Mouse (Mus musculus) heart, embryonic 15.5 days (tissue): ENCODE data around the gene Ctnna3. TPM values are rescaled to one million over a fixed set of nuclear protein-coding genes. Genes with fewer than 3 reads are reported as not detected.

ENCODE experiments used
- ATAC-seq: fragments of 200-750 bp; cut with Nextera tagmentation; replicated peaks from 2 replicates; pipeline ENCODE4 v1.8.0; 2017; ENCODE audit warnings: low read depth, moderate TSS enrichment; ENCODE audit not compliant: insufficient number of reproducible peaks, insufficient read depth, low FRiP score
- H3K27ac ChIP-seq: fragments of 300-500 bp; sonication (generic); 2 replicates; pipeline ENCODE4 v1.5.1; 2015; ENCODE audit warnings: mild to moderate bottlenecking, inconsistent platforms
- H3K27me3 ChIP-seq: fragments of 300-500 bp; sonication (generic); 2 replicates; pipeline ENCODE4 v1.6.1; 2015; ENCODE audit warnings: inconsistent platforms
- H3K36me3 ChIP-seq: fragments of 300-500 bp; sonication (generic); 2 replicates; pipeline ENCODE4 v1.6.1; 2015; ENCODE audit warnings: mild to moderate bottlenecking, inconsistent platforms
- H3K4me1 ChIP-seq: fragments of 300-500 bp; sonication (generic); replicated peaks from 2 replicates; pipeline ENCODE4 v1.6.1; 2015; ENCODE audit warnings: inconsistent platforms
- H3K4me2 ChIP-seq: fragments of 300-500 bp; sonication (generic); 2 replicates; pipeline ENCODE4 v1.6.1; 2015; ENCODE audit warnings: inconsistent platforms, mild to moderate bottlenecking, moderate library complexity
- H3K4me3 ChIP-seq: fragments of 300-500 bp; sonication (generic); 2 replicates; pipeline ENCODE4 v1.5.1; 2015; ENCODE audit warnings: mild to moderate bottlenecking, inconsistent platforms
- H3K9ac ChIP-seq: fragments of 300-500 bp; sonication (generic); 2 replicates; pipeline ENCODE4 v1.6.1; 2015; ENCODE audit warnings: mild to moderate bottlenecking, inconsistent platforms
- H3K9me3 ChIP-seq: fragments of 300-500 bp; sonication (generic); replicated peaks from 2 replicates; pipeline ENCODE4 v1.6.1; 2016; ENCODE audit warnings: inconsistent platforms
- WGBS: fragments of 180-500 bp; shearing (Covaris S2); methylation state at CpG from one replicate; pipeline ENCODE4 v1.1.7; 2015; ENCODE audit warnings: mixed read lengths; 5-methylcytosine and 5-hydroxymethylcytosine counted together
- polyA plus RNA-seq: library from polyadenylated mRNA; unstranded; fragments of >200 nt; fragmentation: Nextera tagmentation; extraction: Ambion mirVana; gene quantifications from 2 replicates; pipeline ENCODE4 v1.2.1, GENCODE M21; 2015

The Ctnna3 gene
- polyA plus RNA-seq, 1 experiment from 2014 or later: 27.8 TPM

DNA sequence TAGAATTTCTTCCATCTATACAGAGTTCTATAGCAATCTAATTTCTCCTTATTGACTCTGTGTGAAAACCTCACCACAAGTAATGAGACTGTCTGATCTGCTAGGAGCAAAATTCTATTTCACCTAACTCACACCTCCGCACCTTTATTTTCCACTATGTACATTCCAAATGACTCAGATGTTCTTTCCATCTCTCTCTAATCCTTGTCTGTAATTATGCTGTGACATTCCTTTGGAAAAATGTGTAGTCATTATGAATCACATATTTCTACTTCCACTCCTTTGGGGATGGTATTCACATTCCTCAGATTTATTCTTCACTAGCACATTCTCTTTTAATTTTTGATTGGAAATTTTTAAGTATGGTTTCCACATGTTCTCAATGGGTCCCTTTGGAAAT is 1406.4 kb downstream of the Ctnna3 start:
- Histone ChIP-seq H3K27ac (no peak overlapping the region), H3K9me3 (no peaks in the 10 kb centered on the region; the same call in 1 of the 2 replicates), H3K36me3 (no peaks in the 10 kb centered on the region), H3K4me1 (no peaks in the 10 kb centered on the region), H3K9ac (no peak overlapping the region), H3K27me3 (no peaks in the 10 kb centered on the region), H3K4me3 (no peak overlapping the region), H3K4me2 (no peak overlapping the region)
- ATAC-seq: no peak
- WGBS: 93% methylated on average over 1 of the region's 1 CpGs

DNA sequence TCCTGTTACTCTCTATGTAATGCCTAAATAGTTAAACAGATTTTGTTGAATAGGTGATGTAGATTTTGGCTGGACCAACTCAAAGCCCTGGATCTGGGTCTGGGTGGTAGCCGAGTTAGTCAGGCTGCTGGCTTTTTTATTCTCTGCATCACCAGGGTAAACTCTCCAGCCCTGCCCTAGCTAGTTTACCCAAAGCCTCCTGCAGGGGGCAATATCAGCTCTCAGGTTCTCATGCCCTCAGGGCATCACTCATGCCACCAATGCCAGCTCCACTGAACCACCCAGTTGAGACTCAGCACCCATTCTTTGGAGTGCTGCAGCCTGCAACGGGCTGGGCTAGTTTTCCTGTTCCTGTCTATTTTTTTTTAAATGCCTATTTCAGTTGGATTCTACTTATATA is 1431.5 kb downstream of the Ctnna3 start:
- Histone ChIP-seq H3K4me1 (no peaks in the 10 kb centered on the region), H3K27ac (no peak overlapping the region), H3K4me3 (no peak overlapping the region), H3K4me2 (no peak overlapping the region), H3K36me3 (no peaks in the 10 kb centered on the region), H3K27me3 (no peaks in the 10 kb centered on the region), H3K9me3 (no peaks in the 10 kb centered on the region), H3K9ac (no peak overlapping the region)
- WGBS: 81% methylated on average over 2 of the region's 2 CpGs
- ATAC-seq: no peak

DNA sequence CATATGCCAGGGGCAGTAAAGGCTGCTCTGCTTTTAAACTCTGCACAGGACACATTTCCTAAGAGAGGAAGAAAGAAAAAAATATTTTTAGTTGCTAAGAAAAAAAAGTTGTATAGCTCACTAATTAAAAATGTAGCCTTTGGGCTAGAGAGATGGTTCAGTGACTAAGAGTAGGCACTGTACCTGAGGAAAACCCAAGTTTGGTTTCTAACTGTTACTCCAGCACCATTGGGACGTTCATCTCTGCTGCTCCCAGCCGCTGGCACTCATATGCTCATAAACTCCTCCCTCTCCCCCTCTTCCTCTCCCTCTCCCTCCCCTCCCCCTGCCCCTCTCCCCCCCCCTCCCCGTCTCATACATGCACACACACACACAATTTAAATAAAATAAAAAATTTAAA is 1441.0 kb downstream of the Ctnna3 start:
- Histone ChIP-seq H3K9me3 (no peaks in the 10 kb centered on the region), H3K27ac (no peak overlapping the region), H3K4me3 (no peak overlapping the region), H3K4me1 (no peaks in the 10 kb centered on the region), H3K4me2 (no peak overlapping the region), H3K9ac (no peak overlapping the region), H3K36me3 (no peaks in the 10 kb centered on the region), H3K27me3 (no peaks in the 10 kb centered on the region)
- ATAC-seq: no peak
- 58% methylated on average over 3 of the region's 3 CpGs for WGBS

DNA sequence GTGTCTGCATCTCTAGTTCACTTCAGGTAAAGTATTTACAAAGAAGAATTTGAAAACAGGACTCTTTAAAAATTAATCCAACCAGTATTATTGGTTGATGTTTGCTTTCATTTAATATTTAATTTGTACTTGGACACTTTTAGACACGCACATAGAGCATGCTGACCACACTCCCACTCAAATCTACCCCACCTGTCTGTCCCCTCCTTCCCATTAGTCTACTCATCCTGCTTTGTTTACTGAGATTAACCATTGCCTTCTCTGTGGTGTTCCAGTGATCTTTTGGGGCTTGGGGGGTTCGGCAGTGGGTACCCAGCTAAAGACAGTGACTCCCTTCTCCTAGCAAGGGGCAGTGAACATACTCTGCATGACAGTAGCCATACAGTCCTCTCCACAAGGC is 1446.6 kb downstream of the Ctnna3 start:
- H3K4me1 ChIP-seq: no peaks in the 10 kb centered on the region
- H3K9ac ChIP-seq: no peak overlapping the region
- no peaks in the 10 kb centered on the region for H3K9me3 ChIP-seq
- H3K27ac ChIP-seq: no peak overlapping the region
- H3K4me3 ChIP-seq: no peak overlapping the region
- no peak for ATAC-seq
- no peaks in the 10 kb centered on the region for H3K27me3 ChIP-seq
- WGBS: 76% methylated on average over 2 of the region's 2 CpGs
- no peak overlapping the region for H3K4me2 ChIP-seq
- H3K36me3 ChIP-seq: no peaks in the 10 kb centered on the region

DNA sequence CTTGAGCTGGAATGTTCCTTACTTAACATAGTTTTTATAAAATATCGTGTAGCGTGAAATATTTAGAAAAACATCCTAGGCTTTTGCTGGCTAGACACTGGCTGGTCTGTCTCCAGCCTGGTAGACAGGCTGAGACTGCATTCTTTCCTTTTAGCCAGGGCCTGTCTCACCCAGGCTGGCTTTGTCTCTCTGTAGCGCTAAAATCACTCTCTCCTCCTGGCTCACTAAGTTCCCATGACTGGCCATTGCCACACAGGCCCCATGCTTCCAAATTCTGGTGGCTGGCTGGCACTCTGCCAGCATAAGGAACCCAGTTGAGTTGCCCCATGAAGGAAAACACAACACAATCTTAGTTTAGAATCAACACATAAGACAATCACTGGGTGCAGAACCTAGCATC is 1450.0 kb downstream of the Ctnna3 start:
- H3K27ac ChIP-seq: no peak overlapping the region
- no peak overlapping the region for H3K9ac ChIP-seq
- no peaks in the 10 kb centered on the region for H3K9me3 ChIP-seq
- no peaks in the 10 kb centered on the region for H3K36me3 ChIP-seq
- no peak overlapping the region for H3K4me2 ChIP-seq
- no peak overlapping the region for H3K4me3 ChIP-seq
- ATAC-seq: no peak
- 63% methylated on average over 3 of the region's 3 CpGs for WGBS
- H3K27me3 ChIP-seq: no peaks in the 10 kb centered on the region
- no peaks in the 10 kb centered on the region for H3K4me1 ChIP-seq

DNA sequence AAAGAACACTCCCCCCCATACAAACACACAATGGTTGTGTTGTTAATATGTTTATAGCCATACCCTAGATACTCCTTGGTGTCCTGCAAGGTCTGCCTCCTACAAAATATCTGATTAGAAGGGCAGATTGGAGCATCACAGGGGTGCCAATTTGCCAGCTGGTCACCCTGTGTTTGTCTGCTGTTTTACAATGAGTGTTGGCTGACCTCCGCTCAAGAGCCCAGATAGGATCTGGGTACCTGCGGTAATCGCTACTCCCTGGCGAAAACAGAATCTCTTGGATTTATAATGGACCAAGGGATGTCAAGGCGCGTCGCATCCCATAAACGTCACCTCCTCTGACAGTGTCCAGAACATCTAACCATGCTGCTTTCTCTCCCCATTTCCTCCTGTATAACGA is 1457.0 kb downstream of the Ctnna3 start:
- H3K27me3 ChIP-seq: no peaks in the 10 kb centered on the region
- no peak overlapping the region for H3K27ac ChIP-seq
- no peaks in the 10 kb centered on the region for H3K9me3 ChIP-seq
- no peak overlapping the region for H3K4me3 ChIP-seq
- no peak overlapping the region for H3K4me2 ChIP-seq
- no peak for ATAC-seq
- no peaks in the 10 kb centered on the region for H3K36me3 ChIP-seq
- H3K4me1 ChIP-seq: no peaks in the 10 kb centered on the region
- no peak overlapping the region for H3K9ac ChIP-seq
- WGBS: 78% methylated on average over 9 of the region's 9 CpGs

DNA sequence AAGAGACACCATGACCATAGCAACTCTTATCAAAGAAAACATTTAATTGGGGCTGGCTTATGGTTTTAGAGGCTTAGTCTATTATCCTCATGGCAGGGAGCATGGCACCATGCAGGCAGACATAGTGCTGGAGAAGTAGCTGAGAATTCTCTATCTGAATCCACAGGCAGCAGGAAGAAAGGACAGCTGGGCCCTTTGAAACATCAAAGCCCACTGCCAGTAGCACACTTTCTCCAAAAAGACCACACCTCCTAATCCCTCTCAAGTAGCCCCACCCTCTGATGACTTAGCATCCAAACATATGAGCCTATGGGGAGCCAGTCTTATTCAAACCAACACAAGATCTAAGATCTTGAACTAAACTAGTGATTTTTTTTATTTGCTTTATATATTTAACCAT is 1462.6 kb downstream of the Ctnna3 start:
- Histone ChIP-seq H3K4me2 (no peak overlapping the region), H3K4me3 (no peak overlapping the region), H3K9ac (no peak overlapping the region), H3K36me3 (no peaks in the 10 kb centered on the region), H3K9me3 (no peaks in the 10 kb centered on the region), H3K4me1 (no peaks in the 10 kb centered on the region), H3K27me3 (no peaks in the 10 kb centered on the region), H3K27ac (no peak overlapping the region)
- ATAC-seq: no peak

DNA sequence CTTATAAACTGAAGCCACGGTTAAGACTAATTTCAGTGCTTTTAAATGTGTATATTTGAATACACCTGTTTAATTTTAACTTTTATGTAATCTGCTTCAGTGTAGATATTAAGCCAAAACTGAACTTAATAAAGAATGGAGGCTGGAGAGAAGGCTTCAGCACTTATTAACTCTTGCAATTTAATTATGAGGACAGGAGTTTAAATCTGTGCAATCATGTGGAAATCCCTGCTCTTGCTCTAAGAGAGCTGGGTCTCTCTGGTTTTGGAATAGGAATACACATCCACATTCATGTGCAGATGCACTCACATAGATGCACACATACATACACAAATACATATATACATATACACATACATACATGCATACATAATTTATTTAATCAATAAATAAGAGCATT is 1468.8 kb downstream of the Ctnna3 start:
- no peaks in the 10 kb centered on the region for H3K27me3 ChIP-seq
- 76% methylated on average over 1 of the region's 1 CpGs for whole genome bisulfite sequencing
- H3K36me3 ChIP-seq: no peaks in the 10 kb centered on the region
- no peak overlapping the region for H3K9ac ChIP-seq
- H3K27ac ChIP-seq: no peak overlapping the region
- no peaks in the 10 kb centered on the region for H3K4me1 ChIP-seq
- no peak for ATAC-seq
- no peaks in the 10 kb centered on the region for H3K9me3 ChIP-seq
- H3K4me3 ChIP-seq: no peak overlapping the region
- no peak overlapping the region for H3K4me2 ChIP-seq

DNA sequence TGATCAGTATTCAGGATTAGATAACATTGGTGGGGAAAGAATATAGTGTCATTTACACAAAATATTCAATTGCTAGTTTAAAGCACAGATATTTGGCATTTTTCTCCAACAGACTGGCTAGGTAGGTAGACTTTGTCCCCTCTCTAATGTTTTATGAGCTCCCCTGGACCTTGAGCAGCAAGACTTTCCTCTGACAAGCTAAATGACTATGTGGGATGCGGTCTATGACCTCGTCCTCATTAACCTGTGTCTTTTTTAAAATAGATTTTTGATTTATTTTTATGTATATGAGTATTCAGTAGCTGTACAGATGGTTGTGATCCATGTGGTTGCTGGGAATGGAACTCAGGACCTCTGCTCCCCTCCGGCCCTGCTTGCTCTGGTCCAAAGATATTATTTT is 1471.8 kb downstream of the Ctnna3 start:
- H3K4me3 ChIP-seq: no peak overlapping the region
- H3K36me3 ChIP-seq: no peaks in the 10 kb centered on the region
- H3K9ac ChIP-seq: no peak overlapping the region
- H3K27ac ChIP-seq: no peak overlapping the region
- H3K4me2 ChIP-seq: no peak overlapping the region
- H3K4me1 ChIP-seq: no peaks in the 10 kb centered on the region
- WGBS: 76% methylated on average over 3 of the region's 3 CpGs
- ATAC-seq: no peak
- no peaks in the 10 kb centered on the region for H3K9me3 ChIP-seq
- H3K27me3 ChIP-seq: no peaks in the 10 kb centered on the region

DNA sequence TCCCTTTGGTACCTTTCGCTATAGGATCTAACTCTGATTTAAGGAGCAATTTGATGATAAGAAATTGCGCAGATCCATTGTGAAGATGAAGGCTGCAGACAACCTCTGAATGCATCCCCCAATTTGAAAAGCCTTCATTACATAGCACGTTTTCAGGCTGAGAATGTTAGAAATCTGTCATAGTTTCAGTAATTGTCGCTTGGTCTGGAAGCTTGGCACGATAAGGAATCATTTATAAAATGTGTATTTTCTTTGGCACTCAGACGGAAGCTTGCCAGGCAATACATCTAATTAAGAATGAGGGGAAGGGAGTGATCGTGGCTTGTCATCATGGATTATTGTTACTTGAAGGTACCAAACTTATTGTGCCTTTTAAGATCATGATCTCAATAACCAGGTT is 1511.1 kb downstream of the Ctnna3 start:
- H3K9me3 ChIP-seq: no peaks in the 10 kb centered on the region
- no peaks in the 10 kb centered on the region for H3K36me3 ChIP-seq
- no peak overlapping the region for H3K9ac ChIP-seq
- 76% methylated on average over 7 of the region's 7 CpGs for WGBS
- no peak overlapping the region for H3K4me3 ChIP-seq
- no peak for ATAC-seq
- no peak overlapping the region for H3K27ac ChIP-seq
- no peaks in the 10 kb centered on the region for H3K27me3 ChIP-seq
- no peak overlapping the region for H3K4me2 ChIP-seq
- H3K4me1 ChIP-seq: no peaks in the 10 kb centered on the region

DNA sequence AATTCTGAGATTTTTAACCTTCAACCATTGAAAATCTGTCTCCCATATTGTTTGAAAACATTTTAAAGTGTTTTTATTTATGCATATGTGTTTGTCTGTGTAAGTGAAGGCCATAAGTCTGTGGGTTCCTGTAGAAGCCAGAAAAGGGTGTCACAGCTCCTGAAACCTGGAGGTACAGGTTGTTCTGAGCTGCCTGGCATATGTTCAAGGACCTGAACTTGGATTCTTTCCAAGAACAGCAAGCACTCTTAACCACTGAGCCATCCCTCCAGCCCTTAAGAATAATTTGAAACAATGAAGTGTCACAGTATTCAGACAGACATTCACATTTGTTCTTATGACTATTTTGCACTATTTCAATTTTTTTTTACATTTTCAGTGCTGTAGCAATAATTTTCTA is 1528.5 kb downstream of the Ctnna3 start:
- no peaks in the 10 kb centered on the region for H3K9me3 ChIP-seq
- ATAC-seq: no peak
- no peak overlapping the region for H3K4me3 ChIP-seq
- no peaks in the 10 kb centered on the region for H3K4me1 ChIP-seq
- H3K9ac ChIP-seq: no peak overlapping the region
- H3K4me2 ChIP-seq: no peak overlapping the region
- H3K36me3 ChIP-seq: no peaks in the 10 kb centered on the region
- no peaks in the 10 kb centered on the region for H3K27me3 ChIP-seq
- H3K27ac ChIP-seq: no peak overlapping the region

DNA sequence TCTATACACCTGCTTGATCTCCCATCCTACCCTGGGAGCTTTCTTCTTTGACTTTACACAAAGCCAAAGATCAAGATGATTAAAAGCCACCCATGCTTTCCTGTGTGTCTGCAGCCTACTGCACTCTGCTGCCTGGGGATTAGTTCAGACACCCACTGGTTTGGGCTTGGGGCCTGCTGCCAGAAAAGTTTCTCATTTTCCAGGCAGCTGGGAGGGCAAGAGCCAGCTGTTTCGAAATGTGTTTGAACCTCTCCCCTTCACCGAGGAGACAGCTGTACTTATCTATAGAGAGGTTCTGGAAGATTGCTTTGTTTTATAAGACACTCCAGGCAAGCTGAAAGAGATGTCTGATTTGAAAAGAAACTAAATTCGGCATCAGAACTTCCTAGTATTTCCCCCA is 1563.0 kb downstream of the Ctnna3 start:
- Histone ChIP-seq H3K9me3 (no peaks in the 10 kb centered on the region), H3K36me3 (no peaks in the 10 kb centered on the region), H3K4me2 (no peak overlapping the region), H3K4me3 (no peak overlapping the region), H3K27ac (no peak overlapping the region), H3K4me1 (no peaks in the 10 kb centered on the region), H3K27me3 (no peaks in the 10 kb centered on the region), H3K9ac (no peak overlapping the region)
- ATAC-seq: no peak
- WGBS: 50% methylated on average over 3 of the region's 3 CpGs

DNA sequence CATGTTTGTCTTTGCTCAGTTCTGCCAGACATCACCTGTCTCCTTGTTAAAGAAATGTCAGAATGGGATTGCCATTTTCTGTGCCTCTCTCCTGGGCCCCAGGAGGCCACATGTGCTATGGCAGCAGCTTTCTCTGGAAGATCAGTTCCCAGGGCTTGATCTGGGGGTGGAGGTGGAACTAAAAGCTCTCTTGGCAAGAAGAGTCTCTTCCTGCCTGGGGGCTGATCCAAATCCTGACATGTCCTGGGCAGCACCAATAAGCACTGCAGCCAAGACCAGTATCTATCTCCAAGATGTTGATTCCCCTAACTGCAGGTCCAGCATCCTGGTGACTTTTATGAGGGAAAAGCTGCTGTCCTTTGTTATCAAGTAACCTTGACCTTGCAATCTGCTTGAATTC is 1583.6 kb downstream of the Ctnna3 start:
- H3K4me3 ChIP-seq: no peak overlapping the region
- no peak overlapping the region for H3K9ac ChIP-seq
- no peak for ATAC-seq
- H3K4me2 ChIP-seq: no peak overlapping the region
- no peaks in the 10 kb centered on the region for H3K27me3 ChIP-seq
- H3K9me3 ChIP-seq: no peaks in the 10 kb centered on the region
- no peaks in the 10 kb centered on the region for H3K36me3 ChIP-seq
- no peaks in the 10 kb centered on the region for H3K4me1 ChIP-seq
- H3K27ac ChIP-seq: no peak overlapping the region
